Mouse (Mus musculus) ES-Bruce4 (cell line): Measurements from ENCODE around the gene Ctrl.

Experiments used
- CTCF ChIP-seq: IDR thresholded peaks from one replicate; pipeline ENCODE4 v1.8.1; 2011; ENCODE audit warnings: low read depth, low read length
- EP300 ChIP-seq: IDR thresholded peaks from 2 replicates; pipeline ENCODE4 v1.6.1; 2011; ENCODE audit warnings: low read depth, low read length; ENCODE audit not compliant: insufficient read depth

- no peak for TF ChIP-seq EP300
- TF ChIP-seq CTCF, result no peak
These were observed 17.5 kb upstream of the Ctrl start for GRCm38 (mm10) chr8:105951057-105951659.
